20 mouse cellular contexts compared by ENCODE assay signal in genomic region chr6:8503953-8504352, GRCm38 (mm10).
"Had no signal": no experiment of that assay in that cellular context is flagged by ENCODE, and none has a peak within 500 bp of the region (broad histone marks: within the 10 kb centered on the region; RNA-seq: fewer than 3 reads in every experiment).

No protein-coding gene starts in this region.

- H3K27ac ChIP-seq: liver, embryonic 14.5 days; lung, embryonic 15.5 days; macrophage; midbrain, embryonic 13.5 days; neural tube, embryonic 13.5 days; neural tube, embryonic 15.5 days; stomach, embryonic 15.5 days had no signal

- ATAC-seq: lung, postnatal 0 days; midbrain, embryonic 13.5 days; midbrain, embryonic 16.5 days had no signal

- H3K9me3 ChIP-seq: lung, embryonic 15.5 days; neural tube, embryonic 13.5 days; neural tube, embryonic 15.5 days; stomach, embryonic 15.5 days had no signal

- H3K36me3 ChIP-seq: lung, embryonic 15.5 days; midbrain, embryonic 13.5 days; neural tube, embryonic 13.5 days; neural tube, embryonic 15.5 days; stomach, embryonic 15.5 days had no signal

- H3K4me3 ChIP-seq: lung, embryonic 15.5 days; megakaryocyte, embryonic 14.5 days; midbrain, embryonic 13.5 days; myocyte; neural tube, embryonic 13.5 days; neural tube, embryonic 15.5 days; stomach, embryonic 15.5 days had no signal

- H3K4me2 ChIP-seq: lung, embryonic 15.5 days; midbrain, embryonic 11.5 days; midbrain, embryonic 13.5 days; neural tube, embryonic 13.5 days; neural tube, embryonic 15.5 days; stomach, embryonic 15.5 days had no signal

- H3K27me3 ChIP-seq: lung, embryonic 15.5 days; megakaryocyte, embryonic 14.5 days; midbrain, embryonic 13.5 days; neural tube, embryonic 13.5 days; neural tube, embryonic 15.5 days; stomach, embryonic 15.5 days had no signal

- H3K9ac ChIP-seq: liver, embryonic 14.5 days; lung, embryonic 15.5 days; midbrain, embryonic 13.5 days; neural tube, embryonic 13.5 days; neural tube, embryonic 15.5 days; stomach, embryonic 15.5 days had no signal

- DNase-seq: lung, adult 2 months; lung, postnatal 14 days; right cerebral cortex, adult 18-20 months; right cerebral cortex, postnatal 25 days; right cerebral cortex, postnatal 4 days; spleen, adult 18-20 months; thymus, adult 18-20 months; thymus, postnatal 14 days had no signal
